Mouse (Mus musculus) megakaryocyte, embryonic 14.5 days (primary cell): Measurements from ENCODE around the gene Tspan17.

Experiments
- FLI1 ChIP-seq: IDR thresholded peaks from 2 replicates; pipeline ENCODE4 v1.6.1; 2012; ENCODE audit warnings: low read length, inconsistent platforms, mixed read lengths
- GATA1 ChIP-seq: IDR thresholded peaks from 3 replicates; pipeline ENCODE4 v1.6.1; 2012; ENCODE audit warnings: mixed read lengths, low read length, inconsistent platforms, borderline replicate concordance

DNA sequence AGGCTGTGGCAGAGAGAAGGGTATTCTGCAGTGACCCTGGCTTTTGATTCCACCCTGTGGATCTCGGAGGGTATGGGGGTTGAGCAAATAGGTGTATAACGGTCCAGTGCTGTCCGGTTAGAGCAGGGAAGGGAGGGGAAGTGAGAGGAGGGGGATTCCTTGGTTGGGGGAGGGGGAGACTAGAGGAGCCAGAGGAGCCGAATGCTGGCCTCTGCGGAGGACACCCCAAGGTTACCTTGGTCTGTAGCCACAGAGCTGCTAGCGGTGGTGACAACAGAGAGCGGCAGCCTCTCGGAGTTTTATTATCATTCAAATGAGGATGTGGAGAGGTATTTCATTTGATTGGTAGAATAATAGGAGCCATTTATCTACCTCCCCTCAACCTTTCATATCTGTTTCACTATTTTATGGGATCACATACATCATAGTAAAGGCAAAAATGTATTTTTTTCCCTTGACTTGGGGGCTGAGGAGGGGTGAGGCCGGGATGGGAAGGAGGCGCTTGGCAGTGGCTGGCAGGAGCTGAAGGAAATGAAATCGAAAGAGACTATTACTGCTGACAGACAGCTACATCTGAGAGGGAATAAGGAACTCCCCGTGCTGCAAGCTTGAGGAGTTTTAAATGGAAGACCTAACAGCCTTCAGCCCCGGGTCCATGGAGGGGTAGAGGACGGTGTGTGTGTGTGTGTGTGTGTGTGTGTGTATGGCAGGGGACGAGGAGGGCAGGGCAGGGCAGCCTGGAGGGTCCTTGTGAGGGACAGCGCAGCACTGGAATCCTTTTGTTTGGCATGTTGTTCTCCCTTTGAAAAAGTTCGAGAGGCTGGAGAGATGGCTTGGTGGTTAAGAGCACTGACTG lies 29.4 kb downstream of the Tspan17 start:
- TF ChIP-seq GATA1 (no peak), FLI1 (no peak)
